Mouse (Mus musculus): ENCODE results near the gene Gm11563. TPM values are rescaled to one million over a fixed set of nuclear protein-coding genes. Genes with fewer than 3 reads are reported as not detected.
"Not testable (repeated sequence)": the region's sequence is repeated elsewhere in the genome, so short reads cannot be mapped to it uniquely, and the experiment has no call there.

Gene Gm11563
- total RNA-seq, 2 experiments from 2014 or later = not detected

DNA sequence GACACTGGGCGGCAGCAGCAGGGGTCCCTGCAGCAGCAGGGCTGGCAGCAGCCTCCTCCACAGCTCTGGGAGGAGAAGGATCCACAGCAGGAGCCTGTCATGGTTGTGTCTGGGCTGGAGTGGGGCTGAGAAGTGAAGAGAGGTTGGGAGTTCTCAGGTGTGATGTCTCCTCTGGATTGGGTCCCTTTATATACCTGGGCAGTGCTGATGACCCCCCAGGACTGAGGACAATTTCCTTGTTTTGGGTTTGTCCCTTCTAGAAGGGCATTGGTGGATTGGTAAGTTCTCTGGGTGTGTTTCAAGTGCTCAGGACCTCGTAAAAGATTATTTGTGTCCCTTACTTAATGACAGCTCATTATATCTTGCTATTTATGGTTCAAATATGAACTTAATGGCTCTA lies 48.7 kb downstream of the Gm11563 start, which contains the start of gene Gm11937:
Gene Gm11937 (minus strand): TSS at position 101 of the 400 bp plus-strand sequence.
- ATAC-seq (replicated peaks; ENCODE audit: low FRiP score, low TSS enrichment, poor library complexity, severe bottlenecking) = not testable (repeated sequence)

DNA sequence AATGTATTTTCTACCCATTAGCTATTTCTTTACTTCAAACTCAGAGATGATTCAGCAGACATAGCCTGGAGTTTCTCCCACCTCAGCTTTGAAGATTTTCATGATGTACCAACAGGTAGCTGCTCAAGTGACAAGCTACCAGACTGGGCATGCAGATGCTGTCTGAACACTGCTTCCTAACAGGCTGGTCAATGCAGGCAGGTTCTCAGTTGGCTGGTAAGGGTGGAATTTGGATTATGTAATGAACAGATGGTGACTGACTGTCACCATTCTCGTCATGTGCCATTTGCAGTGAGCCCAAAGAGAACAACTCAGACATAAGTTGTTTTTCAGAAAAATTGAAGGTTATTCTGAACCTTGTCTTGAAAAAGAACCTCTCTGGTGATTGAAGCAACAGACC lies 49.6 kb downstream of the Gm11563 start:
- no peak for ATAC-seq (replicated peaks; ENCODE audit: low FRiP score, low TSS enrichment, poor library complexity, severe bottlenecking)

Other genes with a start within 250 kb of the Gm11563 start
Only the 30 nearest of the 39 such genes appear.
- not detected in 2 replicates for gene Krt23, start 165.8 kb downstream of the Gm11563 start, total RNA-seq (2014; fragmentation: Nextera tagmentation)
- gene Krt23, start 165.8 kb downstream of the Gm11563 start, total RNA-seq (2017) = not detected in 2 replicates
- not detected in 2 replicates for gene Krt39, start 137.6 kb downstream of the Gm11563 start, total RNA-seq (2014; fragmentation: Nextera tagmentation)
- not detected in 2 replicates for gene Krt39, start 137.6 kb downstream of the Gm11563 start, total RNA-seq (2017)
- gene Krt40, start 115.8 kb downstream of the Gm11563 start, total RNA-seq (2014; fragmentation: Nextera tagmentation) = not detected in 2 replicates
- gene Krt40, start 115.8 kb downstream of the Gm11563 start, total RNA-seq (2017) = not detected in 2 replicates
- gene Krtap3-3, start 108.1 kb downstream of the Gm11563 start, total RNA-seq (2014; fragmentation: Nextera tagmentation) = not detected in 2 replicates
- not detected in 2 replicates for gene Krtap3-3, start 108.1 kb downstream of the Gm11563 start, total RNA-seq (2017)
- not detected in 2 replicates for gene Krtap3-2, start 102.1 kb downstream of the Gm11563 start, total RNA-seq (2014; fragmentation: Nextera tagmentation)
- gene Krtap3-2, start 102.1 kb downstream of the Gm11563 start, total RNA-seq (2017) = not detected in 2 replicates
- gene Gm11939, start 99.5 kb downstream of the Gm11563 start, total RNA-seq (2014; fragmentation: Nextera tagmentation) = not detected in 2 replicates
- not detected in 2 replicates for gene Gm11939, start 99.5 kb downstream of the Gm11563 start, total RNA-seq (2017)
- gene Krtap3-1, start 92.3 kb downstream of the Gm11563 start, total RNA-seq (2014; fragmentation: Nextera tagmentation) = not detected in 2 replicates
- gene Krtap3-1, start 92.3 kb downstream of the Gm11563 start, total RNA-seq (2017) = not detected in 2 replicates
- gene Krtap1-5, start 77.9 kb downstream of the Gm11563 start, total RNA-seq (2014; fragmentation: Nextera tagmentation) = not detected in 2 replicates
- not detected in 2 replicates for gene Krtap1-5, start 77.9 kb downstream of the Gm11563 start, total RNA-seq (2017)
- gene Krtap1-4, start 75.3 kb downstream of the Gm11563 start, total RNA-seq (2014; fragmentation: Nextera tagmentation) = not detected in 2 replicates
- gene Krtap1-4, start 75.3 kb downstream of the Gm11563 start, total RNA-seq (2017) = not detected in 2 replicates
- not detected in 2 replicates for gene Krtap1-3, start 67.6 kb downstream of the Gm11563 start, total RNA-seq (2014; fragmentation: Nextera tagmentation)
- not detected in 2 replicates for gene Krtap1-3, start 67.6 kb downstream of the Gm11563 start, total RNA-seq (2017)
- gene Krtap9-3, start 60.9 kb downstream of the Gm11563 start, total RNA-seq (2014; fragmentation: Nextera tagmentation) = not detected in 2 replicates
- gene Krtap9-3, start 60.9 kb downstream of the Gm11563 start, total RNA-seq (2017) = not detected in 2 replicates
- gene Gm11938, start 55.7 kb downstream of the Gm11563 start, total RNA-seq (2014; fragmentation: Nextera tagmentation) = not detected in 2 replicates
- not detected in 2 replicates for gene Gm11938, start 55.7 kb downstream of the Gm11563 start, total RNA-seq (2017)
- gene Gm11937, start 48.8 kb downstream of the Gm11563 start, total RNA-seq (2014; fragmentation: Nextera tagmentation) = not detected in 2 replicates
- gene Gm11937, start 48.8 kb downstream of the Gm11563 start, total RNA-seq (2017) = not detected in 2 replicates
- not detected in 2 replicates for gene Krtap2-4, start 44.1 kb downstream of the Gm11563 start, total RNA-seq (2014; fragmentation: Nextera tagmentation)
- gene Krtap2-4, start 44.1 kb downstream of the Gm11563 start, total RNA-seq (2017) = not detected in 2 replicates
- not detected in 2 replicates for gene Gm11562, start 38.5 kb downstream of the Gm11563 start, total RNA-seq (2014; fragmentation: Nextera tagmentation)
- gene Gm11562, start 38.5 kb downstream of the Gm11563 start, total RNA-seq (2017) = not detected in 2 replicates
- not detected in 2 replicates for gene Krtap4-1, start 30.7 kb downstream of the Gm11563 start, total RNA-seq (2014; fragmentation: Nextera tagmentation)
- not detected in 2 replicates for gene Krtap4-1, start 30.7 kb downstream of the Gm11563 start, total RNA-seq (2017)
- not detected in 2 replicates for gene Krtap4-2, start 23.9 kb downstream of the Gm11563 start, total RNA-seq (2014; fragmentation: Nextera tagmentation)
- not detected in 2 replicates for gene Krtap4-2, start 23.9 kb downstream of the Gm11563 start, total RNA-seq (2017)
- not detected in 2 replicates for gene Krtap4-7, start 14.9 kb downstream of the Gm11563 start, total RNA-seq (2014; fragmentation: Nextera tagmentation)
- not detected in 2 replicates for gene Krtap4-7, start 14.9 kb downstream of the Gm11563 start, total RNA-seq (2017)
- not detected in 2 replicates for gene Gm11555, start 8.7 kb downstream of the Gm11563 start, total RNA-seq (2014; fragmentation: Nextera tagmentation)
- gene Gm11555, start 8.7 kb downstream of the Gm11563 start, total RNA-seq (2017) = not detected in 2 replicates
- not detected in 2 replicates for gene Krtap4-6, start 7.0 kb upstream of the Gm11563 start, total RNA-seq (2014; fragmentation: Nextera tagmentation)
- not detected in 2 replicates for gene Krtap4-6, start 7.0 kb upstream of the Gm11563 start, total RNA-seq (2017)
- gene Gm14190, start 31.8 kb upstream of the Gm11563 start, total RNA-seq (2014; fragmentation: Nextera tagmentation) = not detected in 2 replicates
- not detected in 2 replicates for gene Gm14190, start 31.8 kb upstream of the Gm11563 start, total RNA-seq (2017)
- gene Gm14180, start 75.3 kb upstream of the Gm11563 start, total RNA-seq (2014; fragmentation: Nextera tagmentation) = not detected in 2 replicates
- not detected in 2 replicates for gene Gm14180, start 75.3 kb upstream of the Gm11563 start, total RNA-seq (2017)
- not detected in 2 replicates for gene Gm11595, start 114.0 kb upstream of the Gm11563 start, total RNA-seq (2014; fragmentation: Nextera tagmentation)
- gene Gm11595, start 114.0 kb upstream of the Gm11563 start, total RNA-seq (2017) = not detected in 2 replicates
- not detected in 2 replicates for gene Krtap4-8, start 121.7 kb upstream of the Gm11563 start, total RNA-seq (2014; fragmentation: Nextera tagmentation)
- not detected in 2 replicates for gene Krtap4-8, start 121.7 kb upstream of the Gm11563 start, total RNA-seq (2017)
- not detected in 2 replicates for gene Krtap4-9, start 126.2 kb upstream of the Gm11563 start, total RNA-seq (2014; fragmentation: Nextera tagmentation)
- gene Krtap4-9, start 126.2 kb upstream of the Gm11563 start, total RNA-seq (2017) = not detected in 2 replicates
- not detected in 2 replicates for gene Gm11596, start 134.5 kb upstream of the Gm11563 start, total RNA-seq (2014; fragmentation: Nextera tagmentation)
- not detected in 2 replicates for gene Gm11596, start 134.5 kb upstream of the Gm11563 start, total RNA-seq (2017)
- gene Gm11569, start 140.0 kb upstream of the Gm11563 start, total RNA-seq (2014; fragmentation: Nextera tagmentation) = not detected in 2 replicates
- gene Gm11569, start 140.0 kb upstream of the Gm11563 start, total RNA-seq (2017) = not detected in 2 replicates
- gene Gm11554, start 145.5 kb upstream of the Gm11563 start, total RNA-seq (2014; fragmentation: Nextera tagmentation) = not detected in 2 replicates
- gene Gm11554, start 145.5 kb upstream of the Gm11563 start, total RNA-seq (2017) = not detected in 2 replicates
- gene Krtap4-13, start 150.9 kb upstream of the Gm11563 start, total RNA-seq (2014; fragmentation: Nextera tagmentation) = not detected in 2 replicates
- gene Krtap4-13, start 150.9 kb upstream of the Gm11563 start, total RNA-seq (2017) = not detected in 2 replicates
- gene Gm11564, start 156.7 kb upstream of the Gm11563 start, total RNA-seq (2014; fragmentation: Nextera tagmentation) = not detected in 2 replicates
- gene Gm11564, start 156.7 kb upstream of the Gm11563 start, total RNA-seq (2017) = not detected in 2 replicates

Data from megakaryocyte-erythroid progenitor cell, adult 5-6 weeks (primary cell).